Mouse (Mus musculus) testis, adult 2 months (tissue): ENCODE data around the gene Ms4a6d. TPM values are rescaled to one million over a fixed set of nuclear protein-coding genes. Genes with fewer than 3 reads are reported as not detected.

ENCODE experiments used
- H3K27ac ChIP-seq: fragments of 200-500 bp; 2 replicates; pipeline ENCODE4 v1.5.1; 2012; ENCODE audit warnings: low read depth, low read length; ENCODE audit not compliant: control insufficient read depth, insufficient read depth
- H3K27me3 ChIP-seq: fragments of 200-500 bp; 2 replicates; pipeline ENCODE4 v1.6.1; 2012; ENCODE audit warnings: mild to moderate bottlenecking, low read length, moderate library complexity; ENCODE audit not compliant: control insufficient read depth, insufficient read depth
- H3K36me3 ChIP-seq: fragments of 200-500 bp; 2 replicates; pipeline ENCODE4 v1.6.1; 2012; ENCODE audit warnings: mild to moderate bottlenecking, low read length; ENCODE audit not compliant: control insufficient read depth, insufficient read depth
- H3K4me1 ChIP-seq: fragments of 200-500 bp; 2 replicates; pipeline ENCODE4 v1.6.1; 2012; ENCODE audit warnings: low read length; ENCODE audit not compliant: control insufficient read depth, insufficient read depth
- H3K4me3 ChIP-seq: fragments of 200-500 bp; 2 replicates; pipeline ENCODE4 v1.5.1; 2012; ENCODE audit warnings: low read depth, mild to moderate bottlenecking, low read length, moderate library complexity, mixed read lengths; ENCODE audit not compliant: control insufficient read depth
- CTCF ChIP-seq: fragments of 200-500 bp; IDR thresholded peaks from 2 replicates; pipeline ENCODE4 v1.5.1; 2012; ENCODE audit warnings: low read depth, mild to moderate bottlenecking, inconsistent platforms, low read length, moderate library complexity; ENCODE audit not compliant: control insufficient read depth, insufficient read depth, insufficient replicate concordance
- POLR2A ChIP-seq: fragments of 200-500 bp; IDR thresholded peaks from 2 replicates; pipeline ENCODE4 v1.6.1; 2012; ENCODE audit warnings: low read depth, mild to moderate bottlenecking, inconsistent platforms, low read length, moderate library complexity; ENCODE audit not compliant: control insufficient read depth
- polyA plus RNA-seq: library from polyadenylated mRNA; depleted of rRNA; stranded (reverse); fragments of >200 nt; gene quantifications from 2 replicates; pipeline ENCODE4 v1.2.3, GENCODE M21; 2012

The Ms4a6d gene
- polyA plus RNA-seq, 1 experiment = 0.79 TPM

DNA sequence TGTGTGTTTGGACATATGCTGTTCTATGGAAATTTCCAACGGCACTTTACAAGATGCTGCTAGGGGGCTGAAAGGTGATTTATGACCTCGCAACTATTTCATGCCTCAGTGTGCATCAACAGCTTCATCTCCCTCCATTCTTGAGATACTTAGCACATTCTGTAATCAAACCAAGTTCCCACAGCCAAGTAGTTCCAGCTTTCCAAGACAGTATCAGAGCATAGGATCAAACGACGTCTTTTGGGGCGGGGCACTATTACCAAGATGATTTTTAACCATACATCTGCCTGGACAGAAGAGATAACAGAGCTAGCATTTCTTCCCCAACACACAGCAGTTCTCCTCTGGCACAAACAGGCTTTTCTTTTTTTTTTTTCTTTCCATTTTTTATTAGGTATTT is 20.6 kb upstream of the Ms4a6d start:
- H3K27ac ChIP-seq = no peak overlapping the region
- H3K36me3 ChIP-seq = no peaks in the 10 kb centered on the region
- no peak overlapping the region for H3K4me3 ChIP-seq
- no peaks in the 10 kb centered on the region for H3K27me3 ChIP-seq
- H3K4me1 ChIP-seq = no peaks in the 10 kb centered on the region
- TF ChIP-seq CTCF (no peak), POLR2A (no peak)

DNA sequence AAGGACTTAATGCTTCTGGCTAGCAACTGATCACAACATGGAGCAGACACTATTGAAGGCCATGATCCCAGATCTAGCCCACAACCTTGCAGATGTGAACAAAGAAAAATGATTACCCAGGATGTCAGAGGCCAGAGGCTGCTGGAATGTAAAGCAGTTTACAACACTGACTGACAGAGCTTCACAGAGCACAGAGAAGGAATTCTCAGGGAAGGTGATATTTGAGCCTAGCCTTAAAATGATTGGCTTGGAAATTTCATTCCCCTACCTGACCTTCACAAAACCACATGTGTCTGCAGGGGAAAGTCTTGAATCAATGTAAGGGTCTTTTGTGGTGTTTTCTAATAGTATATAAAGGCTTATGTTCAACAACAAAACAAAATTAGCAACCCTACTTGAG is 20.2 kb upstream of the Ms4a6d start:
- TF ChIP-seq POLR2A = no peak
- TF ChIP-seq CTCF = no peak

DNA sequence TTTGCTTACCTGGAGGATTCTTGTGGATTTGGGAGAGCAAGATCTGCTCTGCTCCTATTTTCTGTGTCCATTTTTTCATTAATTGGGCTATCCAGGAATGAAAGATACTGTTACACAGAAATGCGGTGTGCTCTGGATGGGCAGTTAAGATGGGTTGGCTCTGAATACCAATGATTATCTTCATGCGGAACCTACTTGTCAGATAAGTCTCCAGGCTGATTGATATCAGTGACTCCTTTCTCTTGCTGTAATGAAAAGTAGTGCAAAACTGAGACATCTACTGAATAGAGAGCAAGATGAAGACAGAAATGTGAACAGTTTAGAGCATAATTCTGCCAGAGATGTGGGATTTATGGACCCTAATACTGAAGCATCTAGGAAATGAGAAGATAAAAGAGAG is 18.9 kb upstream of the Ms4a6d start, which contains the start of gene Ms4a2:
Gene Ms4a2 (minus strand): TSS at position 169 of the 400 bp plus-strand sequence.
- no peak within 1 kb of the TSS for H3K4me3 ChIP-seq
- H3K36me3 ChIP-seq = no peaks in the 10 kb centered on the region
- H3K27me3 ChIP-seq = no peaks in the 10 kb centered on the region
- H3K4me1 ChIP-seq = no peaks in the 10 kb centered on the region
- no peak for TF ChIP-seq POLR2A
- TF ChIP-seq CTCF = no peak
- H3K27ac ChIP-seq = no peak within 1 kb of the TSS

More for the DNA sequence above, 20.2 kb upstream of the Ms4a6d start:
- Histone ChIP-seq H3K4me3 (no peak overlapping the region), H3K27ac (no peak overlapping the region), H3K36me3 (no peaks in the 10 kb centered on the region), H3K27me3 (no peaks in the 10 kb centered on the region), H3K4me1 (no peaks in the 10 kb centered on the region)

DNA sequence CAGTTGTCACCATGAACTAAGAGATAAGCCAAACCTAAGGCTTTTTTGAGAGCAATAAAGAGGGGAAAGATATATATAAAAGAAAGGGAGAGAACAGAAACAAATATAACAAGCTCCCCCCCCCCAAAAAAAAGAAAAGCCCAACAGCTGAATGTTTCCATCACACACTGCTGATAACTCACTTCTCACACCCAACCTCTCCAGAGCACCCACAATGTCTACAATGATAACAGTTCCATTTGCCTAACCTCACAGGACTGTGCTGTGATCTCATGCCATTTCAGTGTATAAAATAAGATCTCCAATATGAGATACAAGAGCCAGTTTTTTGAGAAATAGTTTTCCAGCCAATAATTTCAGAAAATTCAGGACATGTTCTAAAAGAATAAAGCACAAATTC is 13.3 kb upstream of the Ms4a6d start:
- no peak for TF ChIP-seq CTCF
- TF ChIP-seq POLR2A = no peak
- Histone ChIP-seq H3K27me3 (no peaks in the 10 kb centered on the region), H3K27ac (no peak overlapping the region), H3K4me3 (no peak overlapping the region), H3K4me1 (no peaks in the 10 kb centered on the region), H3K36me3 (no peaks in the 10 kb centered on the region)

DNA sequence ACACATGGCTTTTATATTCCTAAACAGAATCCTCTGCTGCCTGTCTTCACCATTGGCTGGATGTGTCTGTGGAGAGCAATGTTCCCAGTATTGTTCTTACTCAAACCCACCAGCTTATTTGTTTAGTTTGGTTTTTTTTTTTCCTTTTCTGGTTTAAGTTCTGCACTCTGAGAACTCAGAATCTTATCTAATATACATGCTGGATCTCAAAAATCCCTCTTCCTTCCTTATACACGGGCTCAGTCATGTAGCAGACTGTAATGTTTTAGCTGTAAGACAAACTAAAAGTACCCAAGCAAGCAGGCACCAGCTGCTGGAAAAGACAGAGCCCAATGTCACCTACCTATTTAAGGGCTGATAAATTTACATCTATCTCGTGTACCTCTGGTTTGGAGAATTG is 10.2 kb upstream of the Ms4a6d start:
- Histone ChIP-seq H3K36me3 (no peaks in the 10 kb centered on the region), H3K27me3 (no peaks in the 10 kb centered on the region), H3K4me3 (no peak overlapping the region), H3K4me1 (no peaks in the 10 kb centered on the region), H3K27ac (no peak overlapping the region)
- TF ChIP-seq CTCF (no peak), POLR2A (no peak)

DNA sequence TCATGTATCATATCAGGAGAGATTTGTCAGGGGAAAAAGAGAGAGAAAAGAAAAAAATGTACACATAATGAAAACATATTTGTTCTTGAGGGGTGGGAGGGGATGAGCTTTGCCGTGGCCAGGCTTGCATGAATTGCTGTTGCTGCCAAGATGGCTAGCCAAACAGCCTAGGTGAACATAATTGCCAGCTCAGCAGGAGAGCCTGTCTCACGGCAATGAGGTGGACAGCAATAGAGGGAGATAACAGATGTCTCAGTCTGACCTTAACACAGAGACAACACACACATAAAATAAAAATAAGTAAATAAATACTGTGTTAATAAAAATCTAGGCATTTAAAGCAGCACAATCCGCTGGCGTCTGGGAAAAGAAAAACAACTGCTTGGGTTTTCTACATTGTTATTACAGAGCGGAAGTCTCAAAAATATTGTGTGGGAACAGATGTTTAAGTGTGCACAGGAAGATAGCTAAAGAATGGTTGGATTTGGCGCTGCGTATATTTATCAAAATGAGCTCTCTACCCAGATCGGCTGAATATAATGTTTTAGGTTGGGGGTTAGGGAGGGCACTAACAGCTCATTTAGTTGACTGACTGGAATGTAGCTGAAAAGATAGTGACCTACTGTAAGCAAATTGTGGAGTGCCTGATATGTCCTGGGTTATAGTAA is 9.3 kb upstream of the Ms4a6d start:
- no peaks in the 10 kb centered on the region for H3K4me1 ChIP-seq
- no peaks in the 10 kb centered on the region for H3K36me3 ChIP-seq
- no peaks in the 10 kb centered on the region for H3K27me3 ChIP-seq
- H3K4me3 ChIP-seq = no peak overlapping the region
- TF ChIP-seq CTCF (no peak), POLR2A (no peak)
- H3K27ac ChIP-seq = no peak overlapping the region

DNA sequence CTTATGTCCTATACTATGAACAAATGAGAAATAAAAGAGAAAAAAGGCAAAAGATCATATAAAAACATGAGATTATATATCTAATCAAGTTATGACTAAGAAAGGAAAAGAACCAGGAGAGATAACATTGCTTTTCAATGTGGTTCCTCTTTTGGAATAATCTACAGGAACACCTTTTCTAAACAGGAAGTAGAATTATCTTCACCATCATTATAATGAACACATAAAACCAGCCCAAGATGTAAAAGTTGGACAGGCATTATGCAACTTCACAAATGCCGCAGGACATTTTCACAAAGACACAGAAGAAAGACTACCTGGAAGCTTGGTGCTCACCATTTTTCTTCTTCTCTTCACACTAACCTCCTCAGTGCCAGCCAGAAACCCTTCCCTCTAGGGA is 8.4 kb upstream of the Ms4a6d start:
- H3K27me3 ChIP-seq = no peaks in the 10 kb centered on the region
- TF ChIP-seq CTCF (no peak), POLR2A (no peak)
- no peak overlapping the region for H3K4me3 ChIP-seq
- no peaks in the 10 kb centered on the region for H3K36me3 ChIP-seq
- H3K4me1 ChIP-seq = no peaks in the 10 kb centered on the region
- H3K27ac ChIP-seq = no peak overlapping the region
